Mouse (Mus musculus) liver, embryonic 14 days (tissue): ENCODE data around the gene Slc39a11. TPM values are rescaled to one million over a fixed set of nuclear protein-coding genes. Genes with fewer than 3 reads are reported as not detected.

ENCODE experiments used
- polyA plus RNA-seq: library from polyadenylated mRNA; depleted of rRNA; stranded (reverse); fragments of >200 nt; gene quantifications from 2 replicates; pipeline ENCODE4 v1.2.3, GENCODE M21; 2012; rRNA removed

Gene Slc39a11
- 4.9 and 5.8 TPM in 2 replicates for polyA plus RNA-seq

GRCm38 (mm10) chr11:113649353-113650210 lies at the start of gene Slc39a11:
Gene Slc39a11, minus strand, starts transcription at chr11:113650079.

GRCm38 (mm10) chr11:113683957-113684706 lies 34.3 kb upstream of the Slc39a11 start, which contains the start of the genes Fam104a and D11Wsu47e:
Gene Fam104a, minus strand, starts transcription at chr11:113684155.
Gene D11Wsu47e, plus strand, starts transcription at chr11:113684412.

GRCm38 (mm10) chr11:113648690-113649352 lies 1.1 kb downstream of the Slc39a11 start, which contains the start of gene Cog1:
Gene Cog1, plus strand, starts transcription at chr11:113649169.

GRCm38 (mm10) chr11:113618672-113619419 lies 31.0 kb downstream of the Slc39a11 start, which contains the start of gene Sstr2:
Gene Sstr2, plus strand, starts transcription at chr11:113619342.

Other genes starting within 250 kb of the Slc39a11 start
- 2.0 and 2.2 TPM in 2 replicates for gene Sstr2, start 30.7 kb downstream of the Slc39a11 start, polyA plus RNA-seq
- gene Cog1, start 910 bp downstream of the Slc39a11 start, polyA plus RNA-seq: 11.7 and 12.5 TPM in 2 replicates
- gene Fam104a, start 34.1 kb upstream of the Slc39a11 start, polyA plus RNA-seq: 20.6 and 23.6 TPM in 2 replicates
- gene D11Wsu47e, start 34.3 kb upstream of the Slc39a11 start, polyA plus RNA-seq: 7.1 and 9.0 TPM in 2 replicates
- gene Cpsf4l, start 59.9 kb upstream of the Slc39a11 start, polyA plus RNA-seq: 0.02 TPM in 1 of 2 replicates, not detected in the other
- 7.7 and 8.9 TPM in 2 replicates for gene Cdc42ep4, start 101.8 kb upstream of the Slc39a11 start, polyA plus RNA-seq